Mouse (Mus musculus) embryonic facial prominence, embryonic 11.5 days (tissue): ENCODE data around the gene Poln. TPM values are rescaled to one million over a fixed set of nuclear protein-coding genes. Genes with fewer than 3 reads are reported as not detected.

Experiments used
- ATAC-seq: fragments of 200-750 bp; cut with Nextera tagmentation; replicated peaks from 2 replicates; pipeline ENCODE4 v1.8.0; 2017; ENCODE audit warnings: low read depth; ENCODE audit not compliant: insufficient number of reproducible peaks, low FRiP score, low TSS enrichment
- DNase-seq: peaks from one replicate; pipeline ENCODE4 v3.0.0-alpha.2; 2015; ENCODE audit warnings: low spot score
- H3K27ac ChIP-seq: fragments of 300-500 bp; sonication (generic); replicated peaks from 2 replicates; pipeline ENCODE4 v1.5.1; 2014; ENCODE audit warnings: mild to moderate bottlenecking, low read depth, low read length, control low read depth
- H3K27me3 ChIP-seq: fragments of 300-500 bp; sonication (generic); 2 replicates; pipeline ENCODE4 v1.6.1; 2014; ENCODE audit warnings: mild to moderate bottlenecking, low read length, moderate library complexity, mixed read lengths; ENCODE audit not compliant: control insufficient read depth, insufficient read depth
- H3K36me3 ChIP-seq: fragments of 300-500 bp; sonication (generic); replicated peaks from 2 replicates; pipeline ENCODE4 v1.6.1; 2014; ENCODE audit warnings: low read depth, mild to moderate bottlenecking, low read length, moderate library complexity, mixed read lengths; ENCODE audit not compliant: control insufficient read depth, insufficient read depth
- H3K4me1 ChIP-seq: fragments of 300-500 bp; sonication (generic); 2 replicates; pipeline ENCODE4 v1.6.1; 2014; ENCODE audit warnings: low read length, mixed read lengths; ENCODE audit not compliant: control insufficient read depth, insufficient read depth
- H3K4me2 ChIP-seq: fragments of 300-500 bp; sonication (generic); 2 replicates; pipeline ENCODE4 v1.6.1; 2014; ENCODE audit warnings: low read depth, mild to moderate bottlenecking, control low read depth, low read length, moderate library complexity
- H3K4me3 ChIP-seq: fragments of 300-500 bp; sonication (generic); 2 replicates; pipeline ENCODE4 v1.5.1; 2014; ENCODE audit warnings: low read depth, low read length, control low read depth
- H3K9ac ChIP-seq: fragments of 300-500 bp; sonication (generic); replicated peaks from 2 replicates; pipeline ENCODE4 v1.6.1; 2014; ENCODE audit warnings: mild to moderate bottlenecking, control low read depth, low read length
- H3K9me3 ChIP-seq: fragments of 300-500 bp; sonication (generic); replicated peaks from 2 replicates; pipeline ENCODE4 v1.6.1; 2016; ENCODE audit warnings: mild to moderate bottlenecking, low read length, inconsistent platforms, mixed read lengths; ENCODE audit not compliant: control insufficient read depth
- WGBS: fragments of 180-500 bp; shearing (Covaris S2); extraction: QIAGEN DNeasy Blood & Tissue Kit; methylation state at CpG from one replicate; pipeline ENCODE4 v1.1.7; 2014; 5-methylcytosine and 5-hydroxymethylcytosine counted together
- polyA plus RNA-seq: library from polyadenylated mRNA; unstranded; fragments of >200 nt; fragmentation: Nextera tagmentation; extraction: Ambion mirVana; gene quantifications from 2 replicates; pipeline ENCODE4 v1.2.1, GENCODE M21; 2014

Poln gene
- polyA plus RNA-seq: 0.21 and 0.99 TPM in 2 replicates

GRCm38 (mm10) chr5:34168950-34169891 lies at the start of gene Poln, which contains the start of gene Haus3:
Gene Poln (minus strand): TSS chr5:34169448.
Gene Haus3 (minus strand): TSS chr5:34169527.
- under 1% methylated on average over 57 of the region's 57 CpGs for WGBS
- Histone ChIP-seq H3K27ac (peak within 1 kb of the TSS; percentile 85), H3K4me2 (peak within 1 kb of the TSS; percentile 58), H3K4me3 (peak within 1 kb of the TSS; percentile 80), H3K9ac (peak within 1 kb of the TSS; percentile 92), H3K36me3 (no peaks in the 10 kb centered on the region), H3K27me3 (no peaks in the 10 kb centered on the region), H3K4me1 (no peaks in the 10 kb centered on the region), H3K9me3 (no peaks in the 10 kb centered on the region)
- peak; percentile 99 for ATAC-seq
- peak; percentile 99 for DNase-seq

DNA sequence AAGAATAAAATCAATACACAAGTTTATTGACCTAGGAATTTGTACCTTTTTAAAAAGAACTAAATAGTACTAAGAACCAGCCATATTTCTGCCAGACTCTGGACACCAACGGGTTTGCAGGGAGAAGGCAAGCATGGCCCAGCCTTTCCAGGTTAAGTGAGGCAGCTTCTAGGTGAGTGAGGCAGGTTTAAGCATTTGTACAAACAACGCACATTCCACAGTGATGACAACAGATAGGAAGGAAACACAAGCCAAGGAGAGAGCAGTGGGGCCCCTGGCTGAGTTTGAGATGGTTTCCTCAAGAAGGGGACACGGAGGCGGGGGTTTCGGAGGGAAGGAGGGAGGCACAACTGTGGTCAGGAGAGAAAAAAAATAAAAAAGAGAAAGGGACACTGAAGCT lies 49.4 kb upstream of the Poln start:
- ATAC-seq: no peak
- Histone ChIP-seq H3K27me3 (no peaks in the 10 kb centered on the region), H3K36me3 (no peaks in the 10 kb centered on the region), H3K27ac (no peak overlapping the region), H3K4me2 (no peak overlapping the region), H3K4me3 (no peak overlapping the region), H3K4me1 (no peaks in the 10 kb centered on the region), H3K9ac (no peak overlapping the region), H3K9me3 (no peaks in the 10 kb centered on the region)
- DNase-seq: no peak
- WGBS: 68% methylated on average over 5 of the region's 5 CpGs

GRCm38 (mm10) chr5:34217756-34218155 lies 48.5 kb upstream of the Poln start:
- ATAC-seq (no peak), DNase-seq (peak; percentile 6)
- 64% methylated on average over 9 of the region's 9 CpGs for WGBS
- Histone ChIP-seq H3K9ac (no peak overlapping the region), H3K4me3 (no peak overlapping the region), H3K4me2 (no peak overlapping the region), H3K27ac (no peak overlapping the region), H3K36me3 (no peaks in the 10 kb centered on the region), H3K27me3 (no peaks in the 10 kb centered on the region), H3K4me1 (no peaks in the 10 kb centered on the region), H3K9me3 (no peaks in the 10 kb centered on the region)

GRCm38 (mm10) chr5:34216025-34216424 lies 46.8 kb upstream of the Poln start:
- ATAC-seq: no peak
- Histone ChIP-seq H3K36me3 (no peaks in the 10 kb centered on the region), H3K4me3 (no peak overlapping the region)

DNA sequence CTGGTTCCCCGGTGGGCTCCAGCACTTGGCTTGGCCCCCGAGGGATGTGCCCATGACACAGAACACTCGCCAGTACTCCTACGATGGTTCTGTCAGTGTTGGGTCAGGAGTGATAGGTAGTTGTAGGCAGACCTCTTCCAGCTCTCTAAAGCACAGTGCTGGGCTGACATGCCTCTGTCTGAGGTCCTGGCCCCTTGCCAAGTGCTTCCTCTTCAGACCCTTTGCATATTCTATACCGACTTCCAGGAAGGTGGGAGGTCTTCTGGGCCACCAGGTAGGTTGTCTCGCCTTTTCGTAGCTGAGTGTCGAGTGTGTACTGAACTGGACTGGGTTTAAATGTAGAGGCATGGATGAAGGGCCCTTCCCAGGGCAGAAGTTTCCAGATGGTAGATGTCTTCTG lies 44.4 kb upstream of the Poln start:
- Histone ChIP-seq H3K4me2 (no peak overlapping the region), H3K4me3 (no peak overlapping the region), H3K9me3 (no peaks in the 10 kb centered on the region), H3K27me3 (no peaks in the 10 kb centered on the region), H3K36me3 (no peaks in the 10 kb centered on the region), H3K9ac (no peak overlapping the region), H3K27ac (no peak overlapping the region), H3K4me1 (no peaks in the 10 kb centered on the region)
- 82% methylated on average over 8 of the region's 8 CpGs for WGBS
- DNase-seq (no peak), ATAC-seq (no peak)

More at GRCm38 (mm10) chr5:34216025-34216424, 46.8 kb upstream of the Poln start:
- Histone ChIP-seq H3K27ac (no peak overlapping the region), H3K4me2 (no peak overlapping the region), H3K9ac (no peak overlapping the region), H3K9me3 (no peaks in the 10 kb centered on the region), H3K4me1 (no peaks in the 10 kb centered on the region), H3K27me3 (no peaks in the 10 kb centered on the region)
- WGBS: 86% methylated on average over 7 of the region's 7 CpGs
- DNase-seq: no peak

- ATAC-seq: peak; percentile 73; the same call in 1 of the 2 replicates
- Histone ChIP-seq H3K4me3 (no peak overlapping the region), H3K9me3 (no peaks in the 10 kb centered on the region), H3K27ac (no peak overlapping the region), H3K4me2 (no peak overlapping the region), H3K36me3 (no peaks in the 10 kb centered on the region), H3K27me3 (no peaks in the 10 kb centered on the region), H3K9ac (no peak overlapping the region), H3K4me1 (no peaks in the 10 kb centered on the region)
- peak; percentile 89 for DNase-seq
- 3% methylated on average over 1 of the region's 1 CpGs for WGBS
These were observed 41.0 kb upstream of the Poln start for GRCm38 (mm10) chr5:34210279-34210678.

DNA sequence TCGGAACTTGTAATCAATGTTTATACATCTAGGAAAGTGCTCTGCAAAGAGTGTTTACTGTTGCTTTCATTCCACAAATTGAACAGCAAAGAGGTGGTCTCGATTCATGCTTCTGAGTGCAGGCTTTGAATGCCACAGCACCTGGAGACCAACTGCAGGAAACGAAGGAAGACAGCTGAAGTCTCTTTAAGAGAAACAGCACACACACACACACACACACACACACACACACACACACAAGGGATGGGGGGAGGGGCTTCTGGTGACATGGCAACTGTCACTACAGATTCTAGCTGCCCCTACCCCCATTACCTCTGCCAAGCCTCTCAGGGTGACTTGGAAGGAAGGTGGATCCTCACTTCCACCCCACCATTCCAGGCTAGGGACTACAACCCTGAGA lies 38.3 kb upstream of the Poln start:
- ATAC-seq (no peak), DNase-seq (no peak)

DNA sequence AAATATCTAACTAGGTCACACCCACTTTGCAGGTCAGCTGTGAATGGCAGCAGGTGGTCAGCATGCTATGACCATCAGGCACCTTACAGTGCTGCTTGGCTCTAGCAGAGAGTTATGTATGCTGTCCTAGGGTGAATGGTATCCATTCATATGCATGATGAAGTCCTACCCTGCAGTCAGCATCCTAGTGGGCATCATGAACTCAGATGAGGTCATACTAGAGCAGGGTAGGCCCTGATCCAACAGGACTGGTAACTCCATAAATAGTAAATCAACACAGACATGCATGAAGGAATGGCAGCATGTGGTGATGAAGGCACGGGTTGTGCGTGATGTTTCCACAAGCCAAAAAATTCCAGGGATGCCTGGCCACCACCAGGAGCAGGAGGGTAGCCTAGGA lies 36.5 kb upstream of the Poln start:
- no peaks in the 10 kb centered on the region for H3K27me3 ChIP-seq
- H3K27ac ChIP-seq: no peak overlapping the region
- no peak for ATAC-seq
- H3K9ac ChIP-seq: no peak overlapping the region
- no peak for DNase-seq
- no peaks in the 10 kb centered on the region for H3K4me1 ChIP-seq
- H3K9me3 ChIP-seq: no peaks in the 10 kb centered on the region
- H3K36me3 ChIP-seq: no peaks in the 10 kb centered on the region
- H3K4me3 ChIP-seq: no peak overlapping the region
- 81% methylated on average over 2 of the region's 2 CpGs for WGBS
- H3K4me2 ChIP-seq: no peak overlapping the region

More for the DNA sequence above, 38.3 kb upstream of the Poln start:
- Histone ChIP-seq H3K9me3 (no peaks in the 10 kb centered on the region), H3K4me1 (no peaks in the 10 kb centered on the region), H3K36me3 (no peaks in the 10 kb centered on the region), H3K4me3 (no peak overlapping the region), H3K27me3 (no peaks in the 10 kb centered on the region), H3K9ac (no peak overlapping the region), H3K27ac (no peak overlapping the region), H3K4me2 (no peak overlapping the region)
- 33% methylated on average over 3 of the region's 3 CpGs for WGBS
